Mouse (Mus musculus): ENCODE data around the gene Prokr2. TPM values are rescaled to one million over a fixed set of nuclear protein-coding genes. Genes with fewer than 3 reads are reported as not detected.
"Not testable (repeated sequence)": the region's sequence is repeated elsewhere in the genome, so short reads cannot be mapped to it uniquely, and the experiment has no call there.

Gene Prokr2
- polyA plus RNA-seq, 1 experiment from 2014 or later, result 1.0 TPM

DNA sequence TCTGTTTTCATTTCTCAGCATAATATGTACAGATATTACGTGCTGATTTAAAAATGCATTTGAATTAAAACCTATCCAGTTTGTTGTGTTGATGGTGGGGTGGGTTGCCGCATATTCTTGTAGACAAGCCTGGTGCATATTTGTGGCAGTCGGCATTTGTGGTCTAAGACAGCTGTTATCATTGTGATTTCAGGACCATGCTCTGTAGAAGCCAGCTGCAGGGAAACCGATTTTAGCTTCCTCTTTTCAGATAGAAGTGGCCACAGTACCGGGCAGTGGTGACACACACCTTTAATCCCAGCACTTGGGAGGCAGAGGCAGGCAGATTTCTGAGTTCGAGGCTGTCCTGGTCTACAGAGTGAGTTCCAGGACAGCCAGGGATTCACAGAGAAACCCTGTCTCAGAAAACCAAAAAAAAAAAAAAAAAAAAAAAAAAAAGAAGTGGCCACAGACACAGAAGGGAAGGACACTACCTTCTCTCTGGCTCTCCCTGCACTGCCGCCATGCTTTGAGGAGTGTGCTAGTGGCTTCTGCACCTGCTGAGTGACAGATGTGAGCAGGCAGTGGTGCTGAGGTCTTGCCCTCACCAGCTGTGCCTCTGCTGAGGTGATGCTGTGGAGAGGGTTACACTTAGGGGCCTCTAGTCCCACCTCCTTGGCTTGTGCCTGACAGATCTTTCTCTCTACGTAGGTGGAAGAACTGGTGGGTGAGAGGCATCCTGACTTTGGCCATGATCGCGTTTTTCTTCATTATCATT is 91.4 kb downstream of the Prokr2 start:
- Histone ChIP-seq H3K4me3 (ENCODE audit: control insufficient read depth in 1 of 2, insufficient read depth in 1 of 2, low read depth in 1 of 2, low read length in 2 of 2) (no peak overlapping the region), H3K9me3 (ENCODE audit: control insufficient read depth, low read length) (no peaks in the 10 kb centered on the region), H3K27me3 (ENCODE audit: control insufficient read depth, insufficient read depth, low read length) (no peaks in the 10 kb centered on the region), H3K9ac (ENCODE audit: low read length) (no peak overlapping the region), H3K27ac (replicated peaks in 1 of 2; ENCODE audit: control insufficient read depth in 1 of 2, insufficient read depth in 1 of 2, low read depth in 2 of 2, low read length in 2 of 2) (no peak overlapping the region), H3K4me2 (ENCODE audit: low read length) (no peak overlapping the region), H3K4me1 (ENCODE audit: control insufficient read depth in 2 of 2, insufficient read depth in 2 of 2, low read length in 2 of 2) (peaks cover 21 to 35% of the 10 kb centered on the region in 2 experiments), H3K36me3 (ENCODE audit: control insufficient read depth, insufficient read depth, low read length) (peaks cover 48% of the 10 kb centered on the region)
- no peak for ATAC-seq (ENCODE audit: insufficient number of reproducible peaks, insufficient read depth, low FRiP score, low read depth)
- WGBS, result 74% methylated on average over 10 of the region's 10 CpGs

DNA sequence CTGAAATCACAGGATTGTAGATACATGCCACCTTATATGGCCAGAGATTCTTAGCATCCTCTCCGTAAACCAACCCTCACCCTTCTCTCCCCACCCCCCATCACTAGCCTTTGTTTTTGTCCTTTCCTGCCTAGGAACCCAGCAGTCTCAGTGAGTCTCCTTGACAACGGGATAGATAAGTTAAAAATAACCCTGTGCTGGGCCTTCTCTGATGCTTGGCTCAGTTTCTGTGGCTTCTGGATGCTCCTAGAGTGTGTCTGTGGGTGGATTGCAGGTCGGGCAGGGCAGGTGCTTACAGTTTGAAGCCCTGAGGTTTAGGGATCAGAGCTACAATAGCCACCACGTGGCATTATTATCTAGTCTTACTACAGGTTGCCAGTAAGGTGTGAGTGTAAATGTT is 93.2 kb downstream of the Prokr2 start:
- Histone ChIP-seq H3K27me3 (ENCODE audit: control insufficient read depth, insufficient read depth, low read length) (no peaks in the 10 kb centered on the region), H3K9ac (ENCODE audit: low read length) (no peak overlapping the region), H3K27ac (replicated peaks in 1 of 2; ENCODE audit: control insufficient read depth in 1 of 2, insufficient read depth in 1 of 2, low read depth in 2 of 2, low read length in 2 of 2) (peak overlapping the region; percentile 66 to 70), H3K4me1 (ENCODE audit: control insufficient read depth in 2 of 2, insufficient read depth in 2 of 2, low read length in 2 of 2) (peaks cover 21 to 36% of the 10 kb centered on the region in 2 experiments), H3K4me3 (ENCODE audit: control insufficient read depth in 1 of 2, insufficient read depth in 1 of 2, low read depth in 1 of 2, low read length in 2 of 2) (no peak overlapping the region), H3K36me3 (ENCODE audit: control insufficient read depth, insufficient read depth, low read length) (peaks cover 30% of the 10 kb centered on the region), H3K9me3 (ENCODE audit: control insufficient read depth, low read length) (no peaks in the 10 kb centered on the region), H3K4me2 (ENCODE audit: low read length) (peak overlapping the region; percentile 23)
- WGBS, result under 1% methylated on average over 4 of the region's 4 CpGs
- 0 out of 2 replicates have a peak, but pooled peaks have one; percentile 41 for ATAC-seq (ENCODE audit: insufficient number of reproducible peaks, insufficient read depth, low FRiP score, low read depth)

DNA sequence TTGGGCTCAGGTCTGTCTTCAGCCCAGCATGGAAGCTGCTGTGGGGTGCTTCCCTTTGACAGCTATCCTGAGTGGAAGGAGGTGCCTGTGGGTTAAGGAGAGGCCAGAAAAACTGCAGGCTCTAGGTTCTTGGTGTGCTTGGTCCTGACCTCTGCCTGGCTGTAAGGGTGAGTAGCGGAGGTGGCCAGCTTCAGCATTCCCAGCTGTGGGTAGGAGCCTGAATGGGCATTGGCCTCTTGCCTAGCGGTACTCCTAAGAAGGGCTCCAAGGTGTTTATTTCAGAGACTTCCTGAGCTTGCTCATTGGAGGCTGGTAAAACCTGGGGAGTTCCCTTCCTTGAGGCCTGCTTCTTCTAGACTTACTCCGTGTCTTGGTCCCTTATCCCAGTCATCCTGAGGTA is 94.0 kb downstream of the Prokr2 start:
- Histone ChIP-seq H3K36me3 (ENCODE audit: control insufficient read depth, insufficient read depth, low read length) (peaks cover 27% of the 10 kb centered on the region), H3K4me2 (ENCODE audit: low read length) (no peak overlapping the region), H3K27me3 (ENCODE audit: control insufficient read depth, insufficient read depth, low read length) (no peaks in the 10 kb centered on the region), H3K9me3 (ENCODE audit: control insufficient read depth, low read length) (no peaks in the 10 kb centered on the region), H3K27ac (replicated peaks in 1 of 2; ENCODE audit: control insufficient read depth in 1 of 2, insufficient read depth in 1 of 2, low read depth in 2 of 2, low read length in 2 of 2) (peak overlapping the region; percentile 57 to 70), H3K4me3 (ENCODE audit: control insufficient read depth in 1 of 2, insufficient read depth in 1 of 2, low read depth in 1 of 2, low read length in 2 of 2) (no peak overlapping the region), H3K4me1 (ENCODE audit: control insufficient read depth in 2 of 2, insufficient read depth in 2 of 2, low read length in 2 of 2) (peaks cover 23 to 42% of the 10 kb centered on the region in 2 experiments), H3K9ac (ENCODE audit: low read length) (no peak overlapping the region)
- ATAC-seq (ENCODE audit: insufficient number of reproducible peaks, insufficient read depth, low FRiP score, low read depth), result no peak
- 72% methylated on average over 3 of the region's 3 CpGs for WGBS

DNA sequence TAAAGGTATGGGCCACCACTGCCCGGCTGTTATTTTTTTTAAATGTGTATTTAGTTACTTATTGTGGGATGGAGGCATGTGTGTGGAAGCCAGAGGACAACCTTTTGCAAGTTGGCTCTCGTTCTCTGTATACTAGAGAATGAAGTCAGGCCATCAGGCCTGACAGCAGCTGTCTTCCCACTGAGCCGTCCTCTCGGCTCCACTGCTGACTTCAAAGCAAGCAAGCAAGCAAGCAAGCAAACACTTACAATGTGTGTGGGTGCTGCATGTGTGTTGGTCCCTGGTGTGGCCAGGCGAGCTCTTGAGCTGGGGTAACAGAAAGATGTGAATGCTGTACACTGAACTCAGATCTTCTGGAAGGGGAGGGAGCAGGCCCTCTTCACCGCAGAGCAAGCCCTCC is 94.4 kb downstream of the Prokr2 start:
- no peak for ATAC-seq (ENCODE audit: insufficient number of reproducible peaks, insufficient read depth, low FRiP score, low read depth)
- 74% methylated on average over 6 of the region's 6 CpGs for WGBS
- H3K4me1 ChIP-seq (ENCODE audit: control insufficient read depth in 2 of 2, insufficient read depth in 2 of 2, low read length in 2 of 2), result peaks cover 26 to 45% of the 10 kb centered on the region in 2 experiments
- no peak overlapping the region for H3K4me2 ChIP-seq (ENCODE audit: low read length)
- H3K36me3 ChIP-seq (ENCODE audit: control insufficient read depth, insufficient read depth, low read length), result peaks cover 23% of the 10 kb centered on the region
- H3K9ac ChIP-seq (ENCODE audit: low read length), result no peak overlapping the region
- H3K27ac ChIP-seq (replicated peaks in 1 of 2; ENCODE audit: control insufficient read depth in 1 of 2, insufficient read depth in 1 of 2, low read depth in 2 of 2, low read length in 2 of 2), result peak overlapping the region; percentile 57 to 70
- no peak overlapping the region for H3K4me3 ChIP-seq (ENCODE audit: control insufficient read depth in 1 of 2, insufficient read depth in 1 of 2, low read depth in 1 of 2, low read length in 2 of 2)
- H3K27me3 ChIP-seq (ENCODE audit: control insufficient read depth, insufficient read depth, low read length), result no peaks in the 10 kb centered on the region
- H3K9me3 ChIP-seq (ENCODE audit: control insufficient read depth, low read length), result no peaks in the 10 kb centered on the region

DNA sequence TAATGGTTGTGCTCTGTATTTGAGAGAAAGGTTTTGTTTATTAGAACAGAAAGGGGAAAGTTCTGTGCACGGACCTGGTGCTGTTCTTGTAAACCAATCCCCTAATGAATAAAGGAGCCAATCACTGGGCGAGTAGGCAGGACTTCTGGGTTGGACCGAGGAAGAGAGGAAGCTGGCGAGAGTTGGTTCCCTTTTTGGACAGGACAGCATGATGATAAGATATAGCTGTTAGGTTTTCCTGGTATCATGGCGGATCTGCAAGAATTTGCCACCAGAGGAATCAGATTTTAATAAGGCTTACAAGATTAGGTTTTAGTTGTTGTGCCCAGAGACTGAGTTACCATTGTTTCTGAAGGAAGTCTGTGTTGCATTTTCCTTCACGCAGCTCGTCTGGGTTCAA is 96.0 kb downstream of the Prokr2 start:
- WGBS, result 50% methylated on average over 5 of the region's 7 CpGs
- H3K36me3 ChIP-seq (ENCODE audit: control insufficient read depth, insufficient read depth, low read length); ATAC-seq (ENCODE audit: insufficient number of reproducible peaks, insufficient read depth, low FRiP score, low read depth); H3K4me3 ChIP-seq (ENCODE audit: control insufficient read depth in 1 of 2, insufficient read depth in 1 of 2, low read depth in 1 of 2, low read length in 2 of 2); H3K27ac ChIP-seq (replicated peaks in 1 of 2; ENCODE audit: control insufficient read depth in 1 of 2, insufficient read depth in 1 of 2, low read depth in 2 of 2, low read length in 2 of 2); H3K9ac ChIP-seq (ENCODE audit: low read length); H3K27me3 ChIP-seq (ENCODE audit: control insufficient read depth, insufficient read depth, low read length); H3K4me2 ChIP-seq (ENCODE audit: low read length); H3K9me3 ChIP-seq (ENCODE audit: control insufficient read depth, low read length): not testable (repeated sequence)
- peaks cover 33 to 53% of the 10 kb centered on the region in 2 experiments for H3K4me1 ChIP-seq (ENCODE audit: control insufficient read depth in 2 of 2, insufficient read depth in 2 of 2, low read length in 2 of 2)

Other genes with a start within 250 kb of the Prokr2 start
- 10.9 and 12.5 TPM in 2 replicates for gene Slc23a2, start 240.3 kb downstream of the Prokr2 start, polyA plus RNA-seq (2014; fragmentation: Nextera tagmentation; extraction: Ambion mirVana)
- gene Tmem230, start 137.6 kb downstream of the Prokr2 start, polyA plus RNA-seq (2014; fragmentation: Nextera tagmentation; extraction: Ambion mirVana), result 39.4 and 46.7 TPM in 2 replicates
- 162 and 171 TPM in 2 replicates for gene Pcna, start 132.1 kb downstream of the Prokr2 start, polyA plus RNA-seq (2014; fragmentation: Nextera tagmentation; extraction: Ambion mirVana)
- gene Cds2, start 122.3 kb downstream of the Prokr2 start, polyA plus RNA-seq (2014; fragmentation: Nextera tagmentation; extraction: Ambion mirVana), result 16.1 and 21.3 TPM in 2 replicates
- 34.1 and 37.4 TPM in 2 replicates for gene Gpcpd1, start 202.3 kb upstream of the Prokr2 start, polyA plus RNA-seq (2014; fragmentation: Nextera tagmentation; extraction: Ambion mirVana)